Mouse (Mus musculus) lung, embryonic 14.5 days (tissue): Measurements from ENCODE around the gene Bbs12. TPM values are rescaled to one million over a fixed set of nuclear protein-coding genes. Genes with fewer than 3 reads are reported as not detected.

ENCODE experiments used
- ATAC-seq: fragments of 200-750 bp; cut with Nextera tagmentation; 2 replicates; pipeline ENCODE4 v1.8.0; 2017; ENCODE audit warnings: mild to moderate bottlenecking, moderate TSS enrichment, moderate library complexity; ENCODE audit not compliant: insufficient read depth
- DNase-seq: peaks from one replicate; pipeline ENCODE4 v3.0.0-alpha.2; 2015
- H3K27ac ChIP-seq: fragments of 300-500 bp; sonication (generic); 2 replicates; pipeline ENCODE4 v1.5.1; 2014; ENCODE audit warnings: low read depth, mild to moderate bottlenecking, moderate library complexity
- H3K27me3 ChIP-seq: fragments of 300-500 bp; sonication (generic); 2 replicates; pipeline ENCODE4 v1.6.1; 2014; ENCODE audit warnings: low read length, control low read depth; ENCODE audit not compliant: insufficient read depth
- H3K36me3 ChIP-seq: fragments of 300-500 bp; sonication (generic); 2 replicates; pipeline ENCODE4 v1.6.1; 2014; ENCODE audit warnings: control low read depth; ENCODE audit not compliant: insufficient read depth
- H3K4me1 ChIP-seq: fragments of 300-500 bp; sonication (generic); 2 replicates; pipeline ENCODE4 v1.6.1; 2014; ENCODE audit warnings: antibody characterized with exemption, control low read depth; ENCODE audit not compliant: insufficient read depth
- H3K4me2 ChIP-seq: fragments of 300-500 bp; sonication (generic); 2 replicates; pipeline ENCODE4 v1.6.1; 2014; ENCODE audit warnings: mild to moderate bottlenecking
- H3K4me3 ChIP-seq: fragments of 300-500 bp; sonication (generic); 2 replicates; pipeline ENCODE4 v1.5.1; 2014; ENCODE audit warnings: low read depth, low read length
- H3K9ac ChIP-seq: fragments of 300-500 bp; sonication (generic); 2 replicates; pipeline ENCODE4 v1.6.1; 2014
- H3K9me3 ChIP-seq: fragments of 300-500 bp; sonication (generic); 2 replicates; pipeline ENCODE4 v1.6.1; 2016; ENCODE audit warnings: low read depth, low read length, control low read depth
- CTCF ChIP-seq: IDR thresholded peaks from 2 replicates; pipeline ENCODE4 v1.5.1; 2016; ENCODE audit warnings: antibody characterized with exemption, low read depth
- WGBS: fragments of 180-500 bp; shearing (Covaris S2); extraction: QIAGEN DNeasy Blood & Tissue Kit; methylation state at CpG from one replicate; pipeline ENCODE4 v1.1.7; 2014; 5-methylcytosine and 5-hydroxymethylcytosine counted together
- polyA plus RNA-seq: library from polyadenylated mRNA; unstranded; fragments of >200 nt; fragmentation: Nextera tagmentation; extraction: Ambion mirVana; gene quantifications from 2 replicates; pipeline ENCODE4 v1.2.1, GENCODE M21; 2014

Gene Bbs12
- polyA plus RNA-seq, 1 experiment from 2014 or later: 8.6 TPM

DNA sequence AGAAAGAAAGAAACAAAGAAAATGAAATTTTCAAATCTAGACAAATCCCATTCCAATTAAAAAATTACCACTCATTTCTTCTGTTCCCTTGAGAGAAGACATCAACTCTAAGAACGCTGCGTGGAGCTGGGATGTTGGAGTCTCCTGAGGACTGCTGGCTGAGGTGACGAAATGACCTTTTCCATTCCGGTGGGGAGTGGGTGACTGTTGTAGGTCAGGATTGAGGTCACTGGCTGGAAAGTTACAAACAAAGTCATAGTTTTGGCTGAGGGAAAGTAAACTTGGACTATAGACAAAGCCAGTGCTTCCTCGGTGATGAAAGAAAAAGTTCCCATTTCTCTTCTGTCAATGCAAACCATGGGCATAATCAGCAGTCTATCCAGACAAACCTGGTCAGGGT lies 30.5 kb downstream of the Bbs12 start:
- ATAC-seq (no peak), DNase-seq (no peak)
- Histone ChIP-seq H3K4me1 (peaks cover 2% of the 10 kb centered on the region), H3K27ac (no peak overlapping the region), H3K27me3 (no peaks in the 10 kb centered on the region; the same call in 1 of the 2 replicates), H3K4me2 (no peak overlapping the region), H3K4me3 (no peak overlapping the region), H3K36me3 (no peaks in the 10 kb centered on the region), H3K9me3 (no peaks in the 10 kb centered on the region; the same call in 1 of the 2 replicates), H3K9ac (no peak overlapping the region)
- no peak for TF ChIP-seq CTCF
- WGBS: 52% methylated on average over 5 of the region's 5 CpGs

- H3K36me3 ChIP-seq: no peaks in the 10 kb centered on the region
- H3K27me3 ChIP-seq: peaks cover 14% of the 10 kb centered on the region
- H3K4me1 ChIP-seq: peaks cover 9% of the 10 kb centered on the region
- no peak for DNase-seq
- H3K4me3 ChIP-seq: peak overlapping the region; percentile 66
- H3K9ac ChIP-seq: no peak overlapping the region
- H3K9me3 ChIP-seq: no peaks in the 10 kb centered on the region
- WGBS: 32% methylated on average over 9 of the region's 9 CpGs
- H3K27ac ChIP-seq: no peak overlapping the region
- H3K4me2 ChIP-seq: peak overlapping the region; percentile 97
- peak; percentile 42; the same call in 1 of the 2 replicates for ATAC-seq
- TF ChIP-seq CTCF: no peak
Observed at GRCm38 (mm10) chr3:37347671-37348070, 35.3 kb downstream of the Bbs12 start.

DNA sequence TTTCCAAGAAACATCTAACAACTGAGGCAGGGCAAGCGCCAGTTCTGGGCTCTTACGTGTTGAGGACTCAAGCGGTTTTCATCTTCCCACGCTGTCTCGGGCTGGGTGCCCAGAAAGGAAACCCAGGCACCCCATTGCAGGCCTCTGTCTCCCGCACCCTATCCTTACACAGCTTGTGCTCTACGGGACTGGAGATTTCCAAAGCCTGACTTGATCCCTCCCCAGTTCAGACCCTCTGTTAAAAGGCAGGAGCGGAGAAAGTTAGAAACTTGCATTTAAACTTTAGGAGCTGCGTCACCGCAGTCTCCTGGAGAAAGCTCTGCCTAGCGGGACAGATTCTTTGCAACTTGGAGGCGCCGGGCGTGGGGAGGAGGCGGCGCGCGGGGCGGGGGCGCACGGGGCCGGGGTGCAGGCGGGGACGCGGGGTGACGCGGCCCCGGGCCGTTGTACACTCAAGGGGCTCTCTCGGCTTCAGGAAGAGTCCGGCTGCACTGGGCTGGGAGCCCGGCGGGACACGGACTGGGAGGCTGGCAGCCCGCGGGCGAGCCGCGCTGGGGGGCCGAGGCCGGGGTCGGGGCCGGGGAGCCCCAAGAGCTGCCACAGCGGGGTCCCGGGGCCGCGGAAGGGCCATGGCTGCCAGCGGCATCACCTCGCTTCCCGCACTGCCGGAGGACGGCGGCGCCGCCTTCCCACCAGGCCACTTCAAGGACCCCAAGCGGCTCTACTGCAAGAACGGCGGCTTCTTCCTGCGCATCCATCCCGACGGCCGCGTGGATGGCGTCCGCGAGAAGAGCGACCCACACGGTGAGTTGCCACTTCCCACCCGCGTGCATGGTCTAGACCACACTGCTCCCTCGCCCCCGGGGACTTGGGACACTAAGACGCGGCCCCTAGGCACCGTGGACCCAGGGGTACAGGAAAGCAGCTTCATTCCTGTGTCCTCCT lies 36.1 kb downstream of the Bbs12 start, which contains the start of gene Fgf2:
TSS of gene Fgf2 (plus strand) at position 126 of the 945 bp plus-strand sequence.
- peak; percentile 77 for ATAC-seq
- peaks cover 14% of the 10 kb centered on the region for H3K27me3 ChIP-seq
- H3K4me3 ChIP-seq: peak within 1 kb of the TSS; percentile 66

DNA sequence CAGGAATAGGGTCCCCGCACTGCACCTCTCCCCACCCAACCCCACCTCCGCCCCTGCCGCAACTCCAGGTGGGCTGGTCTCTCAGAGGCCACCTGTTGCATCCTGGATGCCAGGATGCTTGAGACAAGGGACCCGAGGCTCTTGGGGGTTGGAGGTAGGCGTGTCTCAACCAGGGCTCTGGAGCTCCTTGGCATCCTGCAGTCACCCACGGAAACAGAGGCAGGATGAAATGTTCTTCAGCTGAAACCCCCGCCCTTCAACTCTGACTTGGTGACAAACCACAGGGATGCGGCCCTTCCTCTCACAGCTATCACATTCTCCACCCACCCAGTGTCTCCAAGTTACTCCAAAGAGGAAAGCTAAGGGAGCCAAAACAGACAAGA lies 36.8 kb downstream of the Bbs12 start:
- peaks cover 14% of the 10 kb centered on the region for H3K27me3 ChIP-seq
- ATAC-seq (no peak; the same call in 1 of the 2 replicates), DNase-seq (peak; percentile 14)
- TF ChIP-seq CTCF: no peak
- H3K4me2 ChIP-seq: peak overlapping the region; percentile 97
- 6% methylated on average over 8 of the region's 8 CpGs for WGBS
- peak overlapping the region; percentile 75 for H3K9ac ChIP-seq
- no peaks in the 10 kb centered on the region for H3K36me3 ChIP-seq
- H3K4me1 ChIP-seq: peaks cover 9% of the 10 kb centered on the region
- no peaks in the 10 kb centered on the region for H3K9me3 ChIP-seq
- peak overlapping the region; percentile 66 for H3K4me3 ChIP-seq
- no peak overlapping the region for H3K27ac ChIP-seq

More for the DNA sequence above, 36.1 kb downstream of the Bbs12 start, which contains the start of gene Fgf2:
- Histone ChIP-seq H3K9me3 (no peaks in the 10 kb centered on the region), H3K4me1 (peaks cover 9% of the 10 kb centered on the region), H3K27ac (no peak within 1 kb of the TSS), H3K9ac (peak within 1 kb of the TSS; percentile 75), H3K4me2 (peak within 1 kb of the TSS; percentile 97), H3K36me3 (no peaks in the 10 kb centered on the region)
- WGBS: 1% methylated on average over 74 of the region's 75 CpGs
- TF ChIP-seq CTCF: no peak
- peak; percentile 73 for DNase-seq

DNA sequence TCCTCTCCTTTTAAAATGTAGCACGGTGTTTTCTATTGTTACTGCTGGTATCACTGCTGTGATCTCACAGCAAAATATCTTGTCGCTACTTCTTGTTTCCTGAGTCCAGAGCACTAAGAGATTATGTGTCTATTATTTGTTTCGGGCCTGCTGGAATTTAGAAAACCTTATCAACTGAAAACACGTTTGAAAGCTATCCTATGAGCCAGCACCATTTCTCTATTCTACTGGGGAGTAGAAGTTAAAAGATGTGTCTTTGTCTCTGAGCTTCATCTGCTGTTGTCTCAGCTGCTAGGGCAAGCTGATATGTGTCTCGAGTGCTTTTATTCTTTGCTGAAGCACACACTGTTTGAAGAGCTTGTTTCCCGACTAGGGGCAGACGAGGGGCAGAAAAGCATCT lies 38.0 kb downstream of the Bbs12 start:
- ATAC-seq: no peak
- DNase-seq: no peak
- no peaks in the 10 kb centered on the region for H3K9me3 ChIP-seq
- peaks cover 9% of the 10 kb centered on the region for H3K4me1 ChIP-seq
- no peaks in the 10 kb centered on the region for H3K36me3 ChIP-seq
- no peak overlapping the region for H3K4me3 ChIP-seq
- peaks cover 14% of the 10 kb centered on the region for H3K27me3 ChIP-seq
- no peak overlapping the region for H3K4me2 ChIP-seq
- WGBS: 44% methylated on average over 7 of the region's 7 CpGs
- H3K27ac ChIP-seq: no peak overlapping the region
- no peak for TF ChIP-seq CTCF
- H3K9ac ChIP-seq: no peak overlapping the region

- H3K4me1 ChIP-seq: peaks cover 1% of the 10 kb centered on the region; the same call in 1 of the 2 replicates
- no peak overlapping the region for H3K4me3 ChIP-seq
- H3K27ac ChIP-seq: no peak overlapping the region
- ATAC-seq: 0 out of 2 replicates have a peak, but pooled peaks have one; percentile 30
- no peak for TF ChIP-seq CTCF
- DNase-seq: no peak
- H3K4me2 ChIP-seq: no peak overlapping the region
- H3K9me3 ChIP-seq: no peaks in the 10 kb centered on the region
- peaks cover 7% of the 10 kb centered on the region for H3K27me3 ChIP-seq
- H3K36me3 ChIP-seq: no peaks in the 10 kb centered on the region
- H3K9ac ChIP-seq: no peak overlapping the region
- 70% methylated on average over 10 of the region's 10 CpGs for WGBS
Observed at GRCm38 (mm10) chr3:37353951-37354481, 41.7 kb downstream of the Bbs12 start.

- Histone ChIP-seq H3K27ac (no peak overlapping the region), H3K36me3 (no peaks in the 10 kb centered on the region), H3K9me3 (no peaks in the 10 kb centered on the region), H3K4me2 (no peak overlapping the region), H3K27me3 (peaks cover 2% of the 10 kb centered on the region; the same call in 1 of the 2 replicates), H3K9ac (no peak overlapping the region), H3K4me3 (no peak overlapping the region), H3K4me1 (no peaks in the 10 kb centered on the region)
- no peak for TF ChIP-seq CTCF
- peak; percentile 51 for DNase-seq
- 0 out of 2 replicates have a peak, but pooled peaks have one; percentile 8 for ATAC-seq
- WGBS: 53% methylated on average over 1 of the region's 1 CpGs
Observed at GRCm38 (mm10) chr3:37354737-37355136, 42.4 kb downstream of the Bbs12 start.
